ENCODE assay signal across 9 mouse cellular contexts in the genomic region with DNA sequence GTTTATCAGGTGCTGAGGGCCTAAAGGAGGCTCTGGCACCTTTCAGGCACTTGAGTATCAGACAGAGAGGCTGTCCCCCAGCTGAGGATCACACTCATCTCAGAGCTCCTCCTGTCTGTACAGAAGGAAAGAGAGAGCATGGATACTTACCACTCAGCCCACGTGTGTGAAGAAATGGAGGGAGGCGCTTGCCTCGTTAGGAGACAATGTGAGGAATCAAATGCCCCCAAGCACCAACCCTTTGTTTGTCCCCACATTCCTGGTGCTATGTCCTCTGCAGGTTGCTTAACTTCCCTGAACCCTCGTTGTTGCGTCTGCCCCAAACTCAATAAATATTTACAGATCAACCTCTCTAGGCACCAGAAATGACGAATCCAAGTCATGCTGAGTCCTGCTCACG. TPM values are rescaled to one million over a fixed set of nuclear protein-coding genes. Genes with fewer than 3 reads are reported as not detected.
DNase-seq lines count a peak whose midpoint lies in the region; ATAC-seq and TF ChIP-seq lines count a peak whose summit lies in the region.
"Had no signal": no experiment of that assay in that cellular context is flagged by ENCODE, and none has a peak within 500 bp of the region (broad histone marks: within the 10 kb centered on the region; RNA-seq: fewer than 3 reads in every experiment).

No protein-coding gene starts in this region.

- no peak overlapping the region for H3K27ac ChIP-seq in forebrain, embryonic 14.5 days (ENCODE audit: low read depth, low read length)
- no peak overlapping the region for H3K27ac ChIP-seq in forebrain, postnatal 0 days (ENCODE audit: low read depth, low read length)
- H3K27ac ChIP-seq in lung, embryonic 14.5 days (ENCODE audit: low read depth), result no peak overlapping the region
- no peak overlapping the region; the same call in 1 of the 2 replicates for H3K27ac ChIP-seq in embryonic facial prominence, embryonic 12.5 days
- peak overlapping the region; percentile 96; the same call in 1 of the 2 replicates for H3K27ac ChIP-seq in liver, postnatal 0 days (ENCODE audit: low read depth)

- 34% methylated on average over 7 of the region's 7 CpGs for WGBS in forebrain, embryonic 14.5 days
- WGBS in forebrain, postnatal 0 days, result 44% methylated on average over 7 of the region's 7 CpGs
- 37% methylated on average over 7 of the region's 7 CpGs for WGBS in lung, embryonic 14.5 days
- 42% methylated on average over 7 of the region's 7 CpGs for WGBS in lung, adult 2 months
- WGBS in embryonic facial prominence, embryonic 12.5 days, result 22% methylated on average over 7 of the region's 7 CpGs
- WGBS in liver, postnatal 0 days (ENCODE audit: insufficient replicate concordance), result 34% methylated on average over 7 of the region's 7 CpGs

- TF ChIP-seq EP300 in liver, postnatal 0 days (IDR thresholded peaks at IDR 0.05; ENCODE audit: low read depth), result 0 out of 2 replicates have a peak, but pooled peaks have one; percentile 35

- no peak for TF ChIP-seq POLR2A in lung, adult 2 months (IDR thresholded peaks at IDR 0.05; ENCODE audit: borderline replicate concordance, extremely low read depth, low read depth, low read length)

- peak overlapping the region; percentile 98; the same call in 1 of the 2 replicates for H3K4me2 ChIP-seq in forebrain, embryonic 14.5 days (ENCODE audit: low read length)
- H3K4me2 ChIP-seq in forebrain, postnatal 0 days (ENCODE audit: low read depth), result no peak overlapping the region
- peak overlapping the region; percentile 19; the same call in 1 of the 2 replicates for H3K4me2 ChIP-seq in lung, embryonic 14.5 days
- peak overlapping the region; percentile 2 for H3K4me2 ChIP-seq in embryonic facial prominence, embryonic 12.5 days (replicated peaks)
- H3K4me2 ChIP-seq in liver, postnatal 0 days (ENCODE audit: low read depth, low read length), result peak overlapping the region; percentile 18; the same call in 1 of the 2 replicates

- H3K27me3 ChIP-seq in forebrain, embryonic 14.5 days (replicated peaks; ENCODE audit: control insufficient read depth, insufficient read depth, low read length), result no peaks in the 10 kb centered on the region; the same call in 1 of the 2 replicates
- no peaks in the 10 kb centered on the region for H3K27me3 ChIP-seq in forebrain, postnatal 0 days (ENCODE audit: insufficient read depth, low read length)
- H3K27me3 ChIP-seq in lung, embryonic 14.5 days (ENCODE audit: insufficient read depth, low read length), result 0 out of 2 replicates have a peak, but pooled peaks cover 12% of the 10 kb centered on the region
- H3K27me3 ChIP-seq in embryonic facial prominence, embryonic 12.5 days, result peaks cover 19% of the 10 kb centered on the region
- peaks cover 25% of the 10 kb centered on the region for H3K27me3 ChIP-seq in liver, postnatal 0 days (ENCODE audit: insufficient read depth, low read length)

- no peak for ATAC-seq in forebrain, embryonic 14.5 days
- no peak for ATAC-seq in forebrain, postnatal 0 days
- no peak for ATAC-seq in lung, embryonic 14.5 days (ENCODE audit: insufficient read depth)
- ATAC-seq in embryonic facial prominence, embryonic 12.5 days (ENCODE audit: insufficient number of reproducible peaks, insufficient read depth, low FRiP score, low TSS enrichment), result no peak
- ATAC-seq in liver, postnatal 0 days, result no peak

- H3K9ac ChIP-seq in forebrain, embryonic 14.5 days (ENCODE audit: low read length), result no peak overlapping the region; the same call in 1 of the 2 replicates
- no peak overlapping the region for H3K9ac ChIP-seq in forebrain, postnatal 0 days
- no peak overlapping the region for H3K9ac ChIP-seq in lung, embryonic 14.5 days
- H3K9ac ChIP-seq in embryonic facial prominence, embryonic 12.5 days, result 0 out of 2 replicates have a peak overlapping the region, but pooled peaks have one; percentile 1
- no peak overlapping the region for H3K9ac ChIP-seq in liver, postnatal 0 days (replicated peaks)

- peaks cover 44% of the 10 kb centered on the region for H3K4me1 ChIP-seq in forebrain, embryonic 14.5 days (ENCODE audit: control insufficient read depth, insufficient read depth, low read length)
- H3K4me1 ChIP-seq in forebrain, postnatal 0 days (ENCODE audit: insufficient read depth), result peaks cover 21% of the 10 kb centered on the region
- peaks cover 48% of the 10 kb centered on the region; the same call in 1 of the 2 replicates for H3K4me1 ChIP-seq in lung, embryonic 14.5 days (ENCODE audit: insufficient read depth)
- H3K4me1 ChIP-seq in lung, adult 2 months (ENCODE audit: control insufficient read depth, insufficient read depth, low read length), result peaks cover 43% of the 10 kb centered on the region
- H3K4me1 ChIP-seq in embryonic facial prominence, embryonic 12.5 days, result peaks cover 66% of the 10 kb centered on the region
- H3K4me1 ChIP-seq in liver, postnatal 0 days (ENCODE audit: insufficient read depth), result peaks cover 71% of the 10 kb centered on the region

- H3K36me3 ChIP-seq in forebrain, embryonic 14.5 days (ENCODE audit: control insufficient read depth, insufficient read depth, low read length), result peaks cover 6% of the 10 kb centered on the region; the same call in 1 of the 2 replicates
- H3K36me3 ChIP-seq in forebrain, postnatal 0 days (ENCODE audit: insufficient read depth), result no peaks in the 10 kb centered on the region
- H3K36me3 ChIP-seq in lung, embryonic 14.5 days (ENCODE audit: insufficient read depth), result peaks cover 13% of the 10 kb centered on the region
- H3K36me3 ChIP-seq in embryonic facial prominence, embryonic 12.5 days, result no peaks in the 10 kb centered on the region
- peaks cover 11% of the 10 kb centered on the region for H3K36me3 ChIP-seq in liver, postnatal 0 days (replicated peaks; ENCODE audit: insufficient read depth, low read length)

- no peak for DNase-seq in forebrain, embryonic 14.5 days (ENCODE audit: low spot score)
- DNase-seq in forebrain, postnatal 0 days, result no peak
- DNase-seq in lung, embryonic 14.5 days, result no peak
- no peak for DNase-seq in lung, adult 2 months
- no peak for DNase-seq in liver, postnatal 0 days
- no peak for DNase-seq in right cerebral cortex, adult 18-20 months
- no peak for DNase-seq in embryo, embryonic 11 days
- DNase-seq: layer of hippocampus, postnatal 36 days had no signal

- H3K9me3 ChIP-seq in forebrain, embryonic 14.5 days (replicated peaks; ENCODE audit: control insufficient read depth, low read length), result no peaks in the 10 kb centered on the region
- no peaks in the 10 kb centered on the region for H3K9me3 ChIP-seq in forebrain, postnatal 0 days (ENCODE audit: low read length)
- no peaks in the 10 kb centered on the region for H3K9me3 ChIP-seq in lung, embryonic 14.5 days (ENCODE audit: low read depth, low read length)
- no peaks in the 10 kb centered on the region for H3K9me3 ChIP-seq in embryonic facial prominence, embryonic 12.5 days
- H3K9me3 ChIP-seq in liver, postnatal 0 days (ENCODE audit: low read length), result no peaks in the 10 kb centered on the region

- TF ChIP-seq CTCF in forebrain, postnatal 0 days (IDR thresholded peaks at IDR 0.05; ENCODE audit: low read depth), result no peak
- TF ChIP-seq CTCF in lung, embryonic 14.5 days (IDR thresholded peaks at IDR 0.05; ENCODE audit: low read depth), result no peak
- TF ChIP-seq CTCF in lung, adult 2 months (IDR thresholded peaks at IDR 0.05; ENCODE audit: insufficient read depth, low read length), result no peak
- TF ChIP-seq CTCF in liver, postnatal 0 days (IDR thresholded peaks at IDR 0.05; ENCODE audit: low read depth), result no peak

- no peak overlapping the region for H3K4me3 ChIP-seq in forebrain, embryonic 14.5 days (ENCODE audit: low read depth, low read length)
- H3K4me3 ChIP-seq in forebrain, postnatal 0 days (ENCODE audit: low read depth, low read length), result no peak overlapping the region
- H3K4me3 ChIP-seq in lung, embryonic 14.5 days (ENCODE audit: low read depth, low read length), result no peak overlapping the region
- no peak overlapping the region for H3K4me3 ChIP-seq in lung, adult 2 months (replicated peaks; ENCODE audit: extremely low read depth, low read depth, low read length)
- H3K4me3 ChIP-seq in embryonic facial prominence, embryonic 12.5 days, result no peak overlapping the region
- H3K4me3 ChIP-seq in liver, postnatal 0 days (ENCODE audit: low read depth, low read length), result no peak overlapping the region

RNA-seq across cellular contexts. Expression of gene Socs3, which starts 4.8 kb away (rescaled TPM):
- polyA plus RNA-seq in forebrain, embryonic 14.5 days (2014; fragmentation: Nextera tagmentation; extraction: Ambion mirVana), result 8.1 and 8.7 TPM in 2 replicates
- 7.8 and 11.0 TPM in 2 replicates for total RNA-seq in forebrain, postnatal 0 days (2014; rRNA removed)
- polyA plus RNA-seq in forebrain, postnatal 0 days (2015; fragmentation: Nextera tagmentation; extraction: Ambion mirVana), result 6.5 and 8.4 TPM in 2 replicates
- polyA plus RNA-seq in lung, embryonic 14.5 days (2014; fragmentation: Nextera tagmentation; extraction: Ambion mirVana), result 5.4 and 6.4 TPM in 2 replicates
- polyA plus RNA-seq in lung, adult 2 months (2012; rRNA removed), result 32.1 and 40.6 TPM in 2 replicates
- polyA plus RNA-seq in embryonic facial prominence, embryonic 12.5 days (2016; fragmentation: Nextera tagmentation; extraction: Ambion mirVana), result 18.4 and 19.3 TPM in 2 replicates
- 3.5 and 5.8 TPM in 2 replicates for polyA plus RNA-seq in liver, postnatal 0 days (2015; fragmentation: Nextera tagmentation; extraction: Ambion mirVana)

RNA-seq across cellular contexts. Expression of gene Pgs1, which starts 21.0 kb away (rescaled TPM):
- polyA plus RNA-seq in forebrain, embryonic 14.5 days (2014; fragmentation: Nextera tagmentation; extraction: Ambion mirVana), result 43.1 and 49.2 TPM in 2 replicates
- total RNA-seq in forebrain, postnatal 0 days (2014; rRNA removed), result 55.7 and 63.0 TPM in 2 replicates
- polyA plus RNA-seq in forebrain, postnatal 0 days (2015; fragmentation: Nextera tagmentation; extraction: Ambion mirVana), result 47.7 and 54.4 TPM in 2 replicates
- 35.8 and 40.8 TPM in 2 replicates for polyA plus RNA-seq in lung, embryonic 14.5 days (2014; fragmentation: Nextera tagmentation; extraction: Ambion mirVana)
- 83.2 and 104 TPM in 2 replicates for polyA plus RNA-seq in lung, adult 2 months (2012; rRNA removed)
- polyA plus RNA-seq in embryonic facial prominence, embryonic 12.5 days (2016; fragmentation: Nextera tagmentation; extraction: Ambion mirVana), result 43.0 and 46.2 TPM in 2 replicates
- 9.1 and 10.1 TPM in 2 replicates for polyA plus RNA-seq in liver, postnatal 0 days (2015; fragmentation: Nextera tagmentation; extraction: Ambion mirVana)
